Mouse (Mus musculus): ENCODE results near the gene Noc2l. TPM values are rescaled to one million over a fixed set of nuclear protein-coding genes. Genes with fewer than 3 reads are reported as not detected.

The Noc2l gene
- polyA plus RNA-seq, 1 experiment = 2.9 TPM

DNA sequence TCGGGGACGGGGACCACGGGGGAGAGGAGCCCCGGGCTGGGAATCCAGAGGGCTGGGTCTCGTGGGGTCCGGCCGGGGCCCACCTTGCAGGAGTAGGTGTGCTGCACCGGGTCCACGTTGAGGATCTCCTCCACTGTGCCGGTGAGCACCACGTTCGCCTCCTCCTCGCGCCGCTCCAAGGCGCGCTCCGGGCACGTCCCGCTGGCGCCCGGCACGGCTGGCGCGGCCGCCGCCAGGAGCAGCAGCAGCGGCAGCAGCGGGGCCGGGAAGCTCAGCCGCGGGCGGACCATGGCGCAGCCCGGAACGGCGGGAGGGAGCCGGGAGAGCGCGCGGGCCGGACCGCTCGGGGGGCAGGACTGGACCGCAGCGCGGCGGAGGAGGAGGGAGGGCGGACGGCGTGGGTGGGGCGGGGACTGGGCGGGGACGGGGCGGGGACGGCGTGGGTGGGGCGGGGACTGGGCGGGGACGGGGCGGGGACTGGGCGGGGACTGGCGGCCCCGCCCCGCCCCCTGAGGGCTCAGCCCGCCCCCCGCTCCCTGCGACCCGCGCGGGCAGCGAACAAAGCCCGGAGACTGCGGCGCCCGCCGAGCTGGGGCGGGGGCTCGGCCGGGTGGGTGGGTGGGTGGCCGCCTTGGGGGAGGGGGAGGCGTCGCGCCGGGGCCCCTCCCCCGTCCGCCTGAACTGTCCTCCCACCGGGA, 38.5 kb upstream of the Noc2l start, which contains the start of gene Agrn:
TSS of gene Agrn (minus strand) at position 358 of the 698 bp plus-strand sequence.
- peaks cover 60% of the 10 kb centered on the region for H3K27me3 ChIP-seq (ENCODE audit: control insufficient read depth)
- peak within 1 kb of the TSS; percentile 82 for H3K4me3 ChIP-seq (replicated peaks)
- peaks cover 63% of the 10 kb centered on the region for H3K4me1 ChIP-seq (ENCODE audit: control insufficient read depth)
- TF ChIP-seq TAL1 (IDR thresholded peaks at IDR 0.05; ENCODE audit: low read length) = no peak
- no peak for TF ChIP-seq GATA1 (IDR thresholded peaks at IDR 0.05; ENCODE audit: low read length)
- H3K36me3 ChIP-seq (ENCODE audit: control insufficient read depth) = peaks cover 3% of the 10 kb centered on the region; the same call in 1 of the 2 replicates
- H3K9me3 ChIP-seq (ENCODE audit: control insufficient read depth, low read length) = no peaks in the 10 kb centered on the region; the same call in 1 of the 2 replicates

DNA sequence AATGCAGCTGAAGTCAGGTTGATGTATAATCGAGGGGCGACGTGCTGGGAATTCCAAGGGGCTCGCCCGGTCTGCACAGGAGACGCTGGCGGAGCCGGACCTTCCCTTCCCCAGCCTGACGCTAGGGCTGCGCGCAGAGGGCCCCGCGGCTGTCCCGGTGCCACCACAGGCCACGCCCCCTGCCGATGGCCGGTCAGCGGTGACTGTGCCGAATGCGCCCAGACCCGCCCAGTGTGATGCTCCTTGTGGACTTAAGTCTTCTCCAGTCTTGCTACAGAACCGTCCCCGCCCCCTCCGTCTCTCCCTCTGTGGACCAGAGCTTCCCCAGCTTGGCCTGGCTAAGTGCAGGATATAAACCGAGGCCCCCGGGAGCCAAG, 38.0 kb upstream of the Noc2l start:
- Histone ChIP-seq H3K9me3 (ENCODE audit: control insufficient read depth, low read length) (no peaks in the 10 kb centered on the region; the same call in 1 of the 2 replicates), H3K4me3 (replicated peaks) (peak overlapping the region; percentile 82), H3K27me3 (ENCODE audit: control insufficient read depth) (peaks cover 66% of the 10 kb centered on the region), H3K4me1 (ENCODE audit: control insufficient read depth) (peaks cover 63% of the 10 kb centered on the region), H3K36me3 (ENCODE audit: control insufficient read depth) (no peaks in the 10 kb centered on the region; the same call in 1 of the 2 replicates)
- TF ChIP-seq GATA1 (IDR thresholded peaks at IDR 0.05; ENCODE audit: low read length) (no peak), TAL1 (IDR thresholded peaks at IDR 0.05; ENCODE audit: low read length) (no peak)

- peaks cover 66% of the 10 kb centered on the region for H3K4me1 ChIP-seq (ENCODE audit: control insufficient read depth)
- H3K27me3 ChIP-seq (ENCODE audit: control insufficient read depth) = peaks cover 74% of the 10 kb centered on the region
- TF ChIP-seq TAL1 (IDR thresholded peaks at IDR 0.05; ENCODE audit: low read length) (no peak), GATA1 (IDR thresholded peaks at IDR 0.05; ENCODE audit: low read length) (no peak)
- H3K9me3 ChIP-seq (ENCODE audit: control insufficient read depth, low read length) = peaks cover 10% of the 10 kb centered on the region; the same call in 1 of the 2 replicates
- no peaks in the 10 kb centered on the region for H3K36me3 ChIP-seq (ENCODE audit: control insufficient read depth)
- peak within 1 kb of the TSS; percentile 44 for H3K4me3 ChIP-seq (replicated peaks)
Observed at GRCm38 (mm10) chr4:156200623-156201475, 35.0 kb upstream of the Noc2l start, which contains the start of gene Isg15. Isg15 (minus strand) TSS chr4:156200818.

- peaks cover 10% of the 10 kb centered on the region; the same call in 1 of the 2 replicates for H3K9me3 ChIP-seq (ENCODE audit: control insufficient read depth, low read length)
- H3K4me3 ChIP-seq (replicated peaks) = peak overlapping the region; percentile 64
- H3K27me3 ChIP-seq (ENCODE audit: control insufficient read depth) = peaks cover 70% of the 10 kb centered on the region
- peaks cover 51% of the 10 kb centered on the region for H3K4me1 ChIP-seq (ENCODE audit: control insufficient read depth)
- no peaks in the 10 kb centered on the region for H3K36me3 ChIP-seq (ENCODE audit: control insufficient read depth)
- TF ChIP-seq TAL1 (IDR thresholded peaks at IDR 0.05; ENCODE audit: low read length) = peak; percentile 82
- peak; percentile 75 for TF ChIP-seq GATA1 (IDR thresholded peaks at IDR 0.05; ENCODE audit: low read length)
Observed at GRCm38 (mm10) chr4:156202462-156202893, 33.3 kb upstream of the Noc2l start.

- H3K4me3 ChIP-seq (replicated peaks) = peak within 1 kb of the TSS; percentile 64
- TF ChIP-seq TAL1 (IDR thresholded peaks at IDR 0.05; ENCODE audit: low read length) = no peak
- TF ChIP-seq GATA1 (IDR thresholded peaks at IDR 0.05; ENCODE audit: low read length) = no peak
- H3K36me3 ChIP-seq (ENCODE audit: control insufficient read depth) = no peaks in the 10 kb centered on the region
- H3K9me3 ChIP-seq (ENCODE audit: control insufficient read depth, low read length) = peaks cover 10% of the 10 kb centered on the region; the same call in 1 of the 2 replicates
- H3K4me1 ChIP-seq (ENCODE audit: control insufficient read depth) = peaks cover 47% of the 10 kb centered on the region
- H3K27me3 ChIP-seq (ENCODE audit: control insufficient read depth) = peaks cover 70% of the 10 kb centered on the region
Observed at GRCm38 (mm10) chr4:156203001-156203412, 32.8 kb upstream of the Noc2l start, which contains the start of gene AW011738. AW011738 (plus strand) TSS chr4:156203304.

GRCm38 (mm10) chr4:156203413-156204131, 32.2 kb upstream of the Noc2l start:
- no peak for TF ChIP-seq GATA1 (IDR thresholded peaks at IDR 0.05; ENCODE audit: low read length)
- no peak for TF ChIP-seq TAL1 (IDR thresholded peaks at IDR 0.05; ENCODE audit: low read length)
- peaks cover 43% of the 10 kb centered on the region for H3K4me1 ChIP-seq (ENCODE audit: control insufficient read depth)

DNA sequence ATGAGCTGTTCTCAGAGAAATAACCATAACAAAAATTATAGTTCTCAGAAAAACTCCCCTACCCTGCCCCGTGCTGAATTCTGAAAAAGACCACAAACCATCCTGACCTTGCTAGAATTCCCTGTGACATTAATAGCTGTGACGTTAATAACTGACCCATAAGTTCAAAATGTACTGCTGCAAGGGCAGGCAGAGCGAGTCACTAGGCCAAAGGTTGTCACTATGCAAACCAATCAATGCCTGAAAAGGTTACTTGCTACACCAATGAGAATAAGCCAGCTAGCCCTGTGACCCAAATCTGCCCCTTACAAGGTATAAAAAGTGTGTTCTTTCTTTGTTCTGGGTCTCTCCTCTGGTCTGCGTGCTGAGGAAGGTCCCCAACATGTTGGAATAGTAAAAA, 26.9 kb upstream of the Noc2l start:
- Histone ChIP-seq H3K36me3 (ENCODE audit: control insufficient read depth) (no peaks in the 10 kb centered on the region), H3K9me3 (ENCODE audit: control insufficient read depth, low read length) (peaks cover 3% of the 10 kb centered on the region; the same call in 1 of the 2 replicates), H3K4me3 (replicated peaks) (no peak overlapping the region), H3K27me3 (ENCODE audit: control insufficient read depth) (peaks cover 33% of the 10 kb centered on the region), H3K4me1 (ENCODE audit: control insufficient read depth) (peaks cover 3% of the 10 kb centered on the region)
- TF ChIP-seq GATA1 (IDR thresholded peaks at IDR 0.05; ENCODE audit: low read length) (no peak), TAL1 (IDR thresholded peaks at IDR 0.05; ENCODE audit: low read length) (no peak)

More at GRCm38 (mm10) chr4:156203413-156204131, 32.2 kb upstream of the Noc2l start:
- Histone ChIP-seq H3K9me3 (ENCODE audit: control insufficient read depth, low read length) (peaks cover 10% of the 10 kb centered on the region; the same call in 1 of the 2 replicates), H3K27me3 (ENCODE audit: control insufficient read depth) (peaks cover 68% of the 10 kb centered on the region), H3K4me3 (replicated peaks) (peak overlapping the region; percentile 64), H3K36me3 (ENCODE audit: control insufficient read depth) (no peaks in the 10 kb centered on the region)

GRCm38 (mm10) chr4:156209963-156210635, 25.7 kb upstream of the Noc2l start:
- H3K9me3 ChIP-seq (ENCODE audit: control insufficient read depth, low read length) = no peaks in the 10 kb centered on the region
- H3K36me3 ChIP-seq (ENCODE audit: control insufficient read depth) = no peaks in the 10 kb centered on the region
- TF ChIP-seq TAL1 (IDR thresholded peaks at IDR 0.05; ENCODE audit: low read length) (no peak), GATA1 (IDR thresholded peaks at IDR 0.05; ENCODE audit: low read length) (no peak)
- peaks cover 21% of the 10 kb centered on the region for H3K27me3 ChIP-seq (ENCODE audit: control insufficient read depth)
- H3K4me3 ChIP-seq (replicated peaks) = no peak overlapping the region
- H3K4me1 ChIP-seq (ENCODE audit: control insufficient read depth) = no peaks in the 10 kb centered on the region
